Mouse (Mus musculus) retina, embryonic 14.5 days (tissue): ENCODE measurements around the gene Olfr885.

Experiments
- DNase-seq: peaks from one replicate; pipeline ENCODE4 v3.0.0-alpha.2; 2015; ENCODE audit warnings: low spot score

The Olfr885 gene

DNA sequence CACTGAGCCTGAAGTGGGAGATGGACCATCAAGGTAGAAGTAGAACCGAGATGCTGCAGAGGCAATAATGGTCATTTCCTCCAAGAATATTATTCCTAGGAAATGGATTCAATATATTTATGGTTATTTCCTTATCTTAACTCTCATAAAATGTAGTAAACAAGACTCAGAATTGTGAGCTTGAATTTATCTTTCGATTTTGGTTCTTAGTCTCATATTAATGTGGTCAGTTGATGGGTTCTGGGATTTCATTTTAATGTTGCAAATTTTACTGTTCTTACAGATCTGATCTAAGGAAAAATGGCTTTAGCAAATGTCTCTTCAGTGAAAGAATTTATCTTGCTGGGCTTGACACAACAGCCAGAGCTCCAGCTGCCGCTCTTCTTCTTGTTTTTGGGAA, at the start of gene Olfr885:
TSS of gene Olfr885 (plus strand) at position 301 of the 400 bp plus-strand sequence.
- no peak for DNase-seq

DNA sequence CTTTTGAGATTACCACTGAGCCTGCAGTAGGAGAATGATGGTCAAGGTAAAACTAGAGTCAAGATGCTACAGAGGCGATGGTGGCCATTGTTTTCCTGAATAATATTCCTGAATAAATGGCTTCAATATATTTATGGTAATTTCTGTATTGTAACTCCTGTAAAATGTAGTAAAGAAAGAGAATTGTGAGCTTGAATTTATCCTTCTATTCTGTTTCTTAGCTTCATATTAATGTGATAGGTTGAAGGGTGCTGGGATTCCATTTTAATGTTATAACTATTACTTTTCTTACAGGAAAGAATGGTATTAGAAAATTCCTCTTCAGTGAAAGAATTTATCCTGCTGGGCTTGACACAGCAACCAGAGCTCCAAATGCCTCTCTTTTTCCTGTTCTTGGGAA, 35.6 kb upstream of the Olfr885 start, which contains the start of gene Olfr883:
TSS of gene Olfr883 (plus strand) at position 301 of the 400 bp plus-strand sequence.
- no peak for DNase-seq

DNA sequence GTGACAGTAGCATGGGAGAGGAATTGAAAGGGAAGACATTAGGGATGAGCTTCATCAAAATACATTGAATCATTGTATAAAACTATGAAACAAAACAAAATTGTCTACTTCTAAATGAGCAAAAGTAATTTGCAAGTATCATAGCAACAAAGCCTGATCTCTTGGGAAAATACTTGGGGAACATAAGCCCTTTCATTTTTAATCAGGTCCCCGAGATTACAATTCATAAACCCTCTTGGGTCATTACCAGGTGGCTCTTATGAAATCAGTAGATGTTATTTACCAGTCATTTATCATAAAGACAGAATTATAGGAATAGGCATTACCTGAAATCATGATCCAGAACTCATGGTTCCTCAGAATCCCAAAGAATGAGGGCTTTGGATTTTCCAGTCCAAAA, 14.9 kb upstream of the Olfr885 start, which contains the start of gene Olfr884:
TSS of gene Olfr884 (plus strand) at position 301 of the 400 bp plus-strand sequence.
- DNase-seq: no peak

DNA sequence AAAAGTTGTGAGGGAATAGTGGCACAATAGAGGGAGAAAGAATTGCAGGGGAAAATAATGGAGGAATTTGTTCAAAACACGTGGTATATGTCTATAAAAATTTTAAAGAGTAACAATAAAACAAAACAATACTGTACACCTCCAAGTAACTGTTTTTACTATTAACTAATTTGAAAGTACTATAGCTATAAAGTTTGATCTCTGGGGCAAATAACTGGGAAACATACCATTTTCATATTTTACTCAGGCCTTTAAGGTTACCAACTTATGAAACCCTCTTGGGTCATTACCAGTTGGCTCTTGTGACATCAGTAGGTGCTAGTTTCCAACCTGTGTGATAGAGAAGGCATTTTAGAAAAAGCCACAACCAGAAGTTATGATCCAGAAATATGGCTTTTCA, 22.6 kb downstream of the Olfr885 start, which contains the start of gene Olfr887:
TSS of gene Olfr887 (plus strand) at position 301 of the 400 bp plus-strand sequence.
- DNase-seq: no peak

DNA sequence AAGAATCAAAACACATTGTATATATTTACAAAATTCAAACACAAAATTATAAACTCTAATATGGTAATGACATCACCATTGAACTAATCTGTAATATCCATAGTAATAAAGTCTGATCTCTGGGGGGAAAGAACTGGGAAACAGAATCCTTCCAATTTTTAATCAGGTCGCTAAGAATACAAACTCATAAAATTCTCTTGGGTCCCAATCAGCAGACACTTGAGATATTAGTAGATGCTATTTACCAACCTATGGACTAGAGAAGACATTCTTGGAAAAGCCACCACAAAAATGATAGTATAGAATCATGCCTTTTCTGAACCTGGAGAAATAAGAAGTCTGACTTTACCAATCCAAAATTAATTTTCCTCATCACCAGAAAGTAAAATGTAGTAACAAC, 46.7 kb downstream of the Olfr885 start, which contains the start of gene Olfr888:
TSS of gene Olfr888 (plus strand) at position 301 of the 400 bp plus-strand sequence.
- no peak for DNase-seq
